Mouse (Mus musculus) heart, postnatal 0 days (tissue): ENCODE measurements around the gene Ndufb5.

Source experiments
- CTCF ChIP-seq: IDR thresholded peaks from 2 replicates; pipeline ENCODE4 v1.5.1; 2016; ENCODE audit warnings: antibody characterized with exemption, control low read depth, low read depth
- EP300 ChIP-seq: IDR thresholded peaks from 2 replicates; pipeline ENCODE4 v1.6.1; 2016; ENCODE audit warnings: antibody characterized with exemption, low read depth

- TF ChIP-seq CTCF (no peak), EP300 (no peak)
Measured at GRCm38 (mm10) chr3:32725951-32726350, 10.8 kb upstream of the Ndufb5 start.
